Mouse (Mus musculus) stomach, postnatal 0 days (tissue): ENCODE measurements around the gene Cep295nl.

Source experiments
- CTCF ChIP-seq: IDR thresholded peaks from 2 replicates; pipeline ENCODE4 v1.5.1; 2016; ENCODE audit warnings: antibody characterized with exemption, low read depth, mild to moderate bottlenecking, moderate library complexity
- EP300 ChIP-seq: optimal IDR thresholded peaks from 2 replicates; pipeline ENCODE3; 2016; ENCODE audit warnings: antibody characterized with exemption

- TF ChIP-seq EP300: no peak
- TF ChIP-seq CTCF: no peak
These were observed 27.0 kb upstream of the Cep295nl start for GRCm38 (mm10) chr11:118369251-118369650.
